ENCODE assay signal across 8 mouse cellular contexts in genomic region chr9:8043044-8043387, GRCm38 (mm10). TPM values are rescaled to one million over a fixed set of nuclear protein-coding genes. Genes with fewer than 3 reads are reported as not detected.
DNase-seq lines count a peak whose midpoint lies in the region; ATAC-seq and TF ChIP-seq lines count a peak whose summit lies in the region.

No protein-coding gene starts in this region.

- DNase-seq in cerebellum, adult 18-20 months, result no peak
- DNase-seq in neural tube, embryonic 11.5 days (ENCODE audit: low spot score), result no peak
- DNase-seq in neural tube, embryonic 10.5 days (ENCODE audit: extremely low spot score, low spot score), result no peak
- no peak for DNase-seq in liver, embryonic 14.5 days (ENCODE audit: low read depth in 3 of 3, low spot score in 3 of 3)
- no peak for DNase-seq in B cell, adult 2 months
- no peak for DNase-seq in embryo, embryonic 10.5 days (ENCODE audit: low spot score)

- H3K9me3 ChIP-seq in neural tube, embryonic 11.5 days (ENCODE audit: control insufficient read depth, low read length), result no peaks in the 10 kb centered on the region
- H3K9me3 ChIP-seq in liver, embryonic 14.5 days (ENCODE audit: control insufficient read depth, low read length), result no peaks in the 10 kb centered on the region

- peak overlapping the region; percentile 74 for H3K4me2 ChIP-seq in neural tube, embryonic 11.5 days (ENCODE audit: low read depth)
- peak overlapping the region; percentile 81 for H3K4me2 ChIP-seq in liver, embryonic 14.5 days (ENCODE audit: low read depth)

- WGBS in neural tube, embryonic 11.5 days, result 25% methylated on average over 5 of the region's 5 CpGs
- WGBS in liver, embryonic 14.5 days (ENCODE audit: insufficient replicate concordance), result 19% methylated on average over 5 of the region's 5 CpGs

- H3K9ac ChIP-seq in neural tube, embryonic 11.5 days (ENCODE audit: low read length), result no peak overlapping the region; the same call in 1 of the 2 replicates
- H3K9ac ChIP-seq in liver, embryonic 14.5 days (replicated peaks), result no peak overlapping the region

- no peak for TF ChIP-seq CTCF in liver, embryonic 14.5 days (IDR thresholded peaks at IDR 0.05; ENCODE audit: low read depth)

- peak; percentile 27 for ATAC-seq in cerebellum, adult (ENCODE audit: insufficient number of reproducible peaks, low FRiP score, low TSS enrichment)
- peak; percentile 15; the same call in 1 of the 2 replicates for ATAC-seq in neural tube, embryonic 11.5 days (ENCODE audit: insufficient read depth, low FRiP score, low TSS enrichment)
- ATAC-seq in liver, embryonic 14.5 days (ENCODE audit: insufficient read depth), result peak; percentile 40
- no peak for ATAC-seq in erythroid progenitor cell, adult 5-6 weeks (replicated peaks; ENCODE audit: low FRiP score, poor library complexity, severe bottlenecking)

- H3K4me1 ChIP-seq in neural tube, embryonic 11.5 days (ENCODE audit: control insufficient read depth, insufficient read depth, low read length), result peaks cover 3% of the 10 kb centered on the region; the same call in 1 of the 2 replicates
- peaks cover 0 to 14% of the 10 kb centered on the region in 2 experiments; a peak in 3 of 4 replicates for H3K4me1 ChIP-seq in liver, embryonic 14.5 days (replicated peaks; ENCODE audit: control insufficient read depth in 2 of 2, insufficient read depth in 2 of 2, low read length in 1 of 2)

- no peak overlapping the region for H3K4me3 ChIP-seq in neural tube, embryonic 11.5 days (ENCODE audit: low read depth, low read length)
- peak overlapping the region in 1 of 2 experiments; percentile 65; a peak in 2 of 4 replicates for H3K4me3 ChIP-seq in liver, embryonic 14.5 days (ENCODE audit: insufficient read depth in 1 of 2, low read depth in 2 of 2, low read length in 2 of 2)

- no peak overlapping the region for H3K27ac ChIP-seq in neural tube, embryonic 11.5 days (ENCODE audit: low read depth, low read length)
- no peak overlapping the region for H3K27ac ChIP-seq in liver, embryonic 14.5 days

- no peaks in the 10 kb centered on the region for H3K36me3 ChIP-seq in neural tube, embryonic 11.5 days (ENCODE audit: control insufficient read depth, insufficient read depth, low read length)
- no peaks in the 10 kb centered on the region for H3K36me3 ChIP-seq in liver, embryonic 14.5 days (replicated peaks; ENCODE audit: control insufficient read depth, insufficient read depth, low read depth)

- TF ChIP-seq EP300 in liver, embryonic 14.5 days (IDR thresholded peaks at IDR 0.05; ENCODE audit: low read depth), result no peak

- no peaks in the 10 kb centered on the region for H3K27me3 ChIP-seq in neural tube, embryonic 11.5 days (ENCODE audit: control insufficient read depth, insufficient read depth, low read length)
- H3K27me3 ChIP-seq in liver, embryonic 14.5 days (ENCODE audit: control insufficient read depth, insufficient read depth, low read length), result no peaks in the 10 kb centered on the region

RNA-seq across cellular contexts. Expression of gene Cfap300, which starts 0.4 kb away (rescaled TPM):
- 15.3 and 16.5 TPM in 2 replicates for polyA plus RNA-seq in neural tube, embryonic 11.5 days (2014; fragmentation: Nextera tagmentation; extraction: Ambion mirVana)
- polyA plus RNA-seq in liver, embryonic 14.5 days (2012; rRNA removed), result 0.25 and 0.51 TPM in 2 replicates
- polyA plus RNA-seq in liver, embryonic 14.5 days (2014; fragmentation: Nextera tagmentation; extraction: Ambion mirVana), result 0.64 and 1.3 TPM in 2 replicates
- not detected in 2 replicates for total RNA-seq in erythroid progenitor cell, adult 5-6 weeks (2015; ENCODE audit: low replicate concordance)
- not detected in 2 replicates for total RNA-seq in erythroid progenitor cell, adult 5-6 weeks (2017; ENCODE audit: low replicate concordance)

RNA-seq across cellular contexts. Expression of gene Yap1, which starts 38.6 kb away (rescaled TPM):
- polyA plus RNA-seq in neural tube, embryonic 11.5 days (2014; fragmentation: Nextera tagmentation; extraction: Ambion mirVana), result 27.2 and 31.6 TPM in 2 replicates
- 3.4 and 4.1 TPM in 2 replicates for polyA plus RNA-seq in liver, embryonic 14.5 days (2012; rRNA removed)
- 2.6 and 2.9 TPM in 2 replicates for polyA plus RNA-seq in liver, embryonic 14.5 days (2014; fragmentation: Nextera tagmentation; extraction: Ambion mirVana)
- total RNA-seq in erythroid progenitor cell, adult 5-6 weeks (2015; ENCODE audit: low replicate concordance), result 2.5 TPM in 1 of 2 replicates, not detected in the other
- total RNA-seq in erythroid progenitor cell, adult 5-6 weeks (2017; ENCODE audit: low replicate concordance), result not detected in 2 replicates
